ENCODE assay signal across 26 mouse cellular contexts in genomic region chr3:9957870-9958269, GRCm38 (mm10).
DNase-seq lines count a peak whose midpoint lies in the region; ATAC-seq and TF ChIP-seq lines count a peak whose summit lies in the region.
"Had no signal": no experiment of that assay in that cellular context is flagged by ENCODE, and none has a peak within 500 bp of the region (broad histone marks: within the 10 kb centered on the region; RNA-seq: fewer than 3 reads in every experiment).

No protein-coding gene starts in this region.

- no peak overlapping the region for H3K4me3 ChIP-seq in liver, postnatal 0 days (ENCODE audit: low read depth, low read length)
- H3K4me3 ChIP-seq in liver, embryonic 12.5 days: no peak overlapping the region
- H3K4me3 ChIP-seq: embryonic facial prominence, embryonic 12.5 days; embryonic facial prominence, embryonic 15.5 days; gastrocnemius, adult 2 months; heart, embryonic 13.5 days had no signal

- TF ChIP-seq EP300 in liver, postnatal 0 days (IDR thresholded peaks at IDR 0.05; ENCODE audit: low read depth): no peak

- no peak for TF ChIP-seq CTCF in liver, postnatal 0 days (IDR thresholded peaks at IDR 0.05; ENCODE audit: low read depth)

- H3K36me3 ChIP-seq in liver, postnatal 0 days (replicated peaks; ENCODE audit: insufficient read depth, low read length): no peaks in the 10 kb centered on the region
- H3K36me3 ChIP-seq in liver, embryonic 12.5 days: no peaks in the 10 kb centered on the region
- H3K36me3 ChIP-seq: embryonic facial prominence, embryonic 12.5 days; embryonic facial prominence, embryonic 15.5 days; heart, embryonic 13.5 days had no signal

- no peak for ATAC-seq in CD4-positive, CD25-positive, alpha-beta regulatory T cell, adult 4 months
- ATAC-seq in liver, postnatal 0 days: peak; percentile 49
- ATAC-seq in liver, embryonic 12.5 days: no peak
- peak; percentile 71 for ATAC-seq in megakaryocyte, adult 5-6 weeks (ENCODE audit: poor library complexity, severe bottlenecking)
- no peak for ATAC-seq in megakaryocyte-erythroid progenitor cell, adult 5-6 weeks (replicated peaks; ENCODE audit: low FRiP score, low TSS enrichment, poor library complexity, severe bottlenecking)
- ATAC-seq: activated CD4-positive, CD25-positive, alpha-beta regulatory T cell, adult 4 months; forebrain, embryonic 14.5 days; forebrain, postnatal 0 days; hindbrain, postnatal 0 days had no signal

- H3K9me3 ChIP-seq in liver, postnatal 0 days (ENCODE audit: low read length): no peaks in the 10 kb centered on the region
- H3K9me3 ChIP-seq in liver, embryonic 12.5 days (replicated peaks): no peaks in the 10 kb centered on the region
- H3K9me3 ChIP-seq: embryonic facial prominence, embryonic 12.5 days; embryonic facial prominence, embryonic 15.5 days; heart, embryonic 13.5 days had no signal

- WGBS in liver, postnatal 0 days (ENCODE audit: insufficient replicate concordance): 75% methylated on average over 3 of the region's 3 CpGs
- WGBS in liver, embryonic 12.5 days (ENCODE audit: insufficient replicate concordance): 61% methylated on average over 3 of the region's 3 CpGs

- peak; percentile 0 for DNase-seq in CD4-positive, CD25-positive, alpha-beta regulatory T cell, adult 2 months (ENCODE audit: low read depth, low spot score)
- DNase-seq in liver, postnatal 0 days: no peak
- no peak for DNase-seq in kidney, adult 18-20 months
- DNase-seq: adrenal gland, postnatal 10 days; adrenal gland, postnatal 36 days; B cell, adult 2 months; cerebellum, adult 18-20 months; cerebellum, adult 9-10 months; cerebellum, postnatal 14 days; forebrain, postnatal 0 days; gastrocnemius, adult 2 months; gastrocnemius, postnatal 14 days; heart, adult 18-20 months; heart, postnatal 14 days; heart, postnatal 4 days had no signal

- H3K4me2 ChIP-seq in liver, postnatal 0 days (ENCODE audit: low read depth, low read length): no peak overlapping the region
- no peak overlapping the region for H3K4me2 ChIP-seq in liver, embryonic 12.5 days
- H3K4me2 ChIP-seq: embryonic facial prominence, embryonic 12.5 days; embryonic facial prominence, embryonic 15.5 days; heart, embryonic 13.5 days; hindbrain, embryonic 14.5 days had no signal

- no peaks in the 10 kb centered on the region for H3K27me3 ChIP-seq in liver, postnatal 0 days (ENCODE audit: insufficient read depth, low read length)
- no peaks in the 10 kb centered on the region for H3K27me3 ChIP-seq in liver, embryonic 12.5 days (replicated peaks)
- H3K27me3 ChIP-seq: embryonic facial prominence, embryonic 12.5 days; embryonic facial prominence, embryonic 15.5 days; heart, embryonic 13.5 days had no signal

- no peak overlapping the region for H3K9ac ChIP-seq in liver, postnatal 0 days (replicated peaks)
- no peak overlapping the region for H3K9ac ChIP-seq in liver, embryonic 12.5 days
- H3K9ac ChIP-seq: embryonic facial prominence, embryonic 12.5 days; embryonic facial prominence, embryonic 15.5 days; forebrain, postnatal 0 days; heart, embryonic 13.5 days; hindbrain, embryonic 14.5 days had no signal

- H3K27ac ChIP-seq in liver, postnatal 0 days (ENCODE audit: low read depth): no peak overlapping the region
- no peak overlapping the region for H3K27ac ChIP-seq in liver, embryonic 12.5 days
- H3K27ac ChIP-seq: embryonic facial prominence, embryonic 12.5 days; embryonic facial prominence, embryonic 15.5 days; gastrocnemius, adult 2 months; heart, embryonic 13.5 days; hindbrain, embryonic 14.5 days; hindbrain, postnatal 0 days had no signal

- no peaks in the 10 kb centered on the region for H3K4me1 ChIP-seq in liver, postnatal 0 days (ENCODE audit: insufficient read depth)
- H3K4me1 ChIP-seq in liver, embryonic 12.5 days: no peaks in the 10 kb centered on the region
- H3K4me1 ChIP-seq: embryonic facial prominence, embryonic 12.5 days; embryonic facial prominence, embryonic 15.5 days; heart, embryonic 13.5 days had no signal

Comparison
In these comparisons a context has a peak if more than half of its experiments do, and no peak if none do; other contexts are left out.
1. ATAC-seq: peak in liver, postnatal 0 days (single experiment) and megakaryocyte, adult 5-6 weeks (single experiment); none in CD4-positive, CD25-positive, alpha-beta regulatory T cell, adult 4 months (single experiment), liver, embryonic 12.5 days (single experiment) and megakaryocyte-erythroid progenitor cell, adult 5-6 weeks (single experiment).